Mouse (Mus musculus): ENCODE measurements around the gene Zfp36.

DNA sequence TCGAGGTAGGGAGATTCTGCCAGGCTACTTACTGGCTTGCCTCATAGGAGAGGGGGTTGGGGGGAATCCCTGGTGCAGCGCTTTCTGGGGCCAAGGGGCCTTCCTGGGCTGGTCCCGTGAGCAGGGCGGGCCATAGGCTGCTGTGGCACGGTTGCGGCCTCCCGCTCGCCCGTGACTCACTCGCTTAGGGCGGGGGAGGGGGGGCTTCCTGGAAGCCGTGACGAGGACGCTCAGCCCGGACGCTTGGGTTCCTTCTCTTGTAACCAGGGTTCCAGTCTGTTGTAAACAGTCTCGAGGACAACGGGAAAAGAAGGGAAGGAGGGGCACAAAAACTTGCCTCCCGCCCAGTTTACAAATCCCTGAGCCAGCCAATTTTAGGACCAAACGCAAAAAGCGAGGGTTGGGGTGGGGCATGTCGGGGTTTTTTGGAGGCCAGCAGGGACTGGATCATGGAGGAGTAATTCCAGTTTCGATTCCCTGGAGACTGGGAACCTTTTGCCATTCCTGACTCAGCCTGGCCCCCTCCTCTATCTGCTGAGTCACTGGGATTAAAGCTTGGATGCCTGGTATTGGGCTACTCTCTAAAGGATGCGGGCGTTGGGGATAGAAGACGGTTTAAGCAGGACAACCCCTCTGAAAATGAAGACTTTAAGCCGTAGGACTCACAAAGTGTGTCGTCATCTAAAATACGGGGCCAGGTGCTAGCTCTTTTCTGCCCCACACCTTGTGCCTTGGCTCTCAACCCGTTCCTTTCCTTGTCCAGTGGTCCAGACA lies 1.2 kb upstream of the Zfp36 start:
- no peak for TF ChIP-seq GATA1 (IDR thresholded peaks at IDR 0.05; ENCODE audit: borderline replicate concordance, low read length)
- no peak for TF ChIP-seq FLI1 (IDR thresholded peaks at IDR 0.05; ENCODE audit: low read length)
